8 mouse cellular contexts compared by ENCODE assay signal in genomic region chr12:51971070-51971664, GRCm38 (mm10). TPM values are rescaled to one million over a fixed set of nuclear protein-coding genes. Genes with fewer than 3 reads are reported as not detected.
DNase-seq lines count a peak whose midpoint lies in the region; ATAC-seq and TF ChIP-seq lines count a peak whose summit lies in the region.

Gene Heatr5a (minus strand): TSS chr12:51971321.

- peak; percentile 85 to 89 for TF ChIP-seq POLR2A in MEL (IDR thresholded peaks at IDR 0.05; ENCODE audit: control insufficient read depth in 1 of 2, insufficient read depth in 1 of 2, low read depth in 1 of 2, low read length in 2 of 2, poor library complexity in 1 of 2)
- 0 out of 2 replicates have a peak, but pooled peaks have one; percentile 32 for TF ChIP-seq POLR2A in cerebellum, adult 2 months (IDR thresholded peaks at IDR 0.05; ENCODE audit: borderline replicate concordance, insufficient read depth, low read length)

- under 1% methylated on average over 48 of the region's 53 CpGs for WGBS in cerebellum, adult 2 months
- WGBS in lung, postnatal 0 days: under 1% methylated on average over 29 of the region's 53 CpGs

- TF ChIP-seq RAD21 in MEL (IDR thresholded peaks at IDR 0.05; ENCODE audit: low read depth, low read length): no peak

- peaks cover 0 to 18% of the 10 kb centered on the region in 2 experiments; a peak in 3 of 4 replicates for H3K36me3 ChIP-seq in MEL (ENCODE audit: control insufficient read depth in 1 of 2, insufficient read depth in 2 of 2, low read length in 2 of 2)
- no peaks in the 10 kb centered on the region for H3K36me3 ChIP-seq in lung, postnatal 0 days (ENCODE audit: insufficient read depth, low read length)

- H3K9ac ChIP-seq in MEL (ENCODE audit: control insufficient read depth, low read depth, low read length, poor library complexity, severe bottlenecking): peak within 1 kb of the TSS; percentile 100
- peak within 1 kb of the TSS; percentile 80 for H3K9ac ChIP-seq in lung, postnatal 0 days (replicated peaks; ENCODE audit: low read depth)

- no peak for TF ChIP-seq EP300 in MEL (IDR thresholded peaks at IDR 0.05; ENCODE audit: low read depth in 1 of 2, low read length in 2 of 2)
- TF ChIP-seq EP300 in lung, postnatal 0 days (IDR thresholded peaks at IDR 0.05): no peak

- peaks cover 26% of the 10 kb centered on the region for H3K79me2 ChIP-seq in MEL (ENCODE audit: control insufficient read depth, insufficient read depth, low read length, poor library complexity)

- H3K4me3 ChIP-seq in MEL (ENCODE audit: control insufficient read depth in 1 of 2, insufficient read depth in 1 of 2, low read depth in 2 of 2, low read length in 2 of 2): peak within 1 kb of the TSS; percentile 94 to 95
- H3K4me3 ChIP-seq in cerebellum, adult 2 months (replicated peaks; ENCODE audit: insufficient read depth, low read depth, low read length): peak within 1 kb of the TSS; percentile 96
- peak within 1 kb of the TSS; percentile 99 for H3K4me3 ChIP-seq in lung, postnatal 0 days (ENCODE audit: low read depth, low read length)

- peaks cover 5 to 12% of the 10 kb centered on the region in 2 experiments for H3K4me1 ChIP-seq in MEL (ENCODE audit: control insufficient read depth in 1 of 2, insufficient read depth in 2 of 2, low read length in 2 of 2)
- H3K4me1 ChIP-seq in cerebellum, adult 2 months (ENCODE audit: control insufficient read depth, insufficient read depth, low read length): peaks cover under 1% of the 10 kb centered on the region; the same call in 1 of the 2 replicates
- H3K4me1 ChIP-seq in lung, postnatal 0 days (ENCODE audit: insufficient read depth, low read depth, low read length): no peaks in the 10 kb centered on the region

- H3K27me3 ChIP-seq in MEL (ENCODE audit: control insufficient read depth in 1 of 2, insufficient read depth in 2 of 2, low read length in 2 of 2): no peaks in the 10 kb centered on the region
- no peaks in the 10 kb centered on the region for H3K27me3 ChIP-seq in cerebellum, adult 2 months (ENCODE audit: control insufficient read depth, insufficient read depth, low read length)
- H3K27me3 ChIP-seq in lung, postnatal 0 days (replicated peaks; ENCODE audit: insufficient read depth, low read length): no peaks in the 10 kb centered on the region

- peak within 1 kb of the TSS; percentile 73 for H3K4me2 ChIP-seq in lung, postnatal 0 days (replicated peaks; ENCODE audit: low read depth, low read length)

- no peak for TF ChIP-seq CTCF in MEL (IDR thresholded peaks at IDR 0.05 in 2 of 3, conservative IDR thresholded peaks at IDR 0.05 in 1 of 3; ENCODE audit: control insufficient read depth in 1 of 3, insufficient read depth in 1 of 3, low read depth in 2 of 3, low read length in 3 of 3, poor library complexity in 1 of 3, severe bottlenecking in 1 of 3)
- no peak for TF ChIP-seq CTCF in cerebellum, adult 2 months (IDR thresholded peaks at IDR 0.05; ENCODE audit: borderline replicate concordance, insufficient read depth, low read depth, low read length)
- no peak for TF ChIP-seq CTCF in lung, postnatal 0 days (IDR thresholded peaks at IDR 0.05)

- DNase-seq in MEL (ENCODE audit: low read depth, low spot score): peak; percentile 91
- peak; percentile 91 for DNase-seq in cerebellum, adult 2 months
- DNase-seq in forelimb bud, embryonic 11.5 days (ENCODE audit: low read depth, low spot score): peak; percentile 65
- DNase-seq in layer of hippocampus, adult 9-11 months: peak; percentile 89
- DNase-seq in lung, postnatal 0 days (ENCODE audit: low spot score): peak; percentile 95
- peak; percentile 88 for DNase-seq in ovary, postnatal 14 days (ENCODE audit: low spot score)
- DNase-seq in thymus, postnatal 14 days: peak; percentile 89

- peak; percentile 82 to 87 for ATAC-seq in hematopoietic stem cell, adult 5-6 weeks (replicated peaks in 1 of 2; ENCODE audit: insufficient read depth in 1 of 2, low FRiP score in 2 of 2, low TSS enrichment in 1 of 2, low read depth in 1 of 2, poor library complexity in 2 of 2, severe bottlenecking in 2 of 2)
- ATAC-seq in lung, postnatal 0 days: peak; percentile 98

- H3K9me3 ChIP-seq in MEL (replicated peaks; ENCODE audit: insufficient read depth, low read length): no peaks in the 10 kb centered on the region
- H3K9me3 ChIP-seq in lung, postnatal 0 days (ENCODE audit: low read length): no peaks in the 10 kb centered on the region

- H3K27ac ChIP-seq in MEL (ENCODE audit: control insufficient read depth, low read depth, low read length): peak within 1 kb of the TSS; percentile 98
- peak within 1 kb of the TSS; percentile 70; the same call in 1 of the 2 replicates for H3K27ac ChIP-seq in cerebellum, adult 2 months (ENCODE audit: insufficient read depth, low read length)
- peak within 1 kb of the TSS; percentile 92 for H3K27ac ChIP-seq in lung, postnatal 0 days (ENCODE audit: low read length)

TF ChIP-seq in MEL, 35 proteins besides CTCF, POLR2A, EP300 and RAD21:
- TF ChIP-seq MXI1 (IDR thresholded peaks at IDR 0.05; ENCODE audit: low read depth, low read length): peak; percentile 87
- TF ChIP-seq JUND (IDR thresholded peaks at IDR 0.05; ENCODE audit: low read depth, low read length): no peak
- no peak for TF ChIP-seq MYB (IDR thresholded peaks at IDR 0.05; ENCODE audit: low read depth, low read length)
- peak; percentile 90 for TF ChIP-seq HCFC1 (IDR thresholded peaks at IDR 0.05; ENCODE audit: low read depth, low read length)
- TF ChIP-seq ZKSCAN1 (IDR thresholded peaks at IDR 0.05; ENCODE audit: low read depth, low read length): no peak
- TF ChIP-seq MAZ (IDR thresholded peaks at IDR 0.05; ENCODE audit: low read depth, low read length): peak; percentile 82; the same call in 1 of the 2 replicates
- TF ChIP-seq ZMIZ1 (IDR thresholded peaks at IDR 0.05; ENCODE audit: low read depth, low read length): peak; percentile 51; the same call in 1 of the 2 replicates
- TF ChIP-seq ETS1 (IDR thresholded peaks at IDR 0.05; ENCODE audit: low read depth, low read length): no peak; the same call in 1 of the 2 replicates
- TF ChIP-seq NELFE (IDR thresholded peaks at IDR 0.05; ENCODE audit: low read depth, low read length): peak; percentile 88
- peak; percentile 73 for TF ChIP-seq TCF12 (IDR thresholded peaks at IDR 0.05; ENCODE audit: low read depth, low read length)
- TF ChIP-seq USF1 (IDR thresholded peaks at IDR 0.05; ENCODE audit: low read depth, low read length): 0 out of 2 replicates have a peak, but pooled peaks have one; percentile 17
- no peak for TF ChIP-seq POLR2AphosphoS5 (IDR thresholded peaks at IDR 0.05; ENCODE audit: borderline replicate concordance, low read depth, low read length)
- peak; percentile 57; the same call in 1 of the 2 replicates for TF ChIP-seq POLR2AphosphoS2 (IDR thresholded peaks at IDR 0.05; ENCODE audit: low read length)
- TF ChIP-seq SIN3A (IDR thresholded peaks at IDR 0.05; ENCODE audit: low read length): peak; percentile 98
- no peak; the same call in 1 of the 2 replicates for TF ChIP-seq E2F4 (IDR thresholded peaks at IDR 0.05; ENCODE audit: borderline replicate concordance, low read depth, low read length)
- peak; percentile 8; the same call in 1 of the 2 replicates for TF ChIP-seq MEF2A (IDR thresholded peaks at IDR 0.05; ENCODE audit: extremely low read depth, insufficient replicate concordance, low read depth, low read length, poor library complexity, severe bottlenecking)
- no peak for TF ChIP-seq GABPA (IDR thresholded peaks at IDR 0.05; ENCODE audit: low read depth, low read length)
- TF ChIP-seq ZNF384 (IDR thresholded peaks at IDR 0.05; ENCODE audit: low read depth, low read length): peak; percentile 75
- TF ChIP-seq MYC (IDR thresholded peaks at IDR 0.05; ENCODE audit: low read depth, low read length): peak; percentile 41; the same call in 1 of the 2 replicates
- no peak for TF ChIP-seq TAL1 (IDR thresholded peaks at IDR 0.05; ENCODE audit: low read length)
- no peak for TF ChIP-seq GATA1 (IDR thresholded peaks at IDR 0.05; ENCODE audit: low read depth, low read length)
- no peak; the same call in 1 of the 2 replicates for TF ChIP-seq BHLHE40 (IDR thresholded peaks at IDR 0.05; ENCODE audit: borderline replicate concordance, low read depth, low read length)
- TF ChIP-seq MAFK (IDR thresholded peaks at IDR 0.05; ENCODE audit: borderline replicate concordance, low read depth, low read length): no peak
- no peak; the same call in 1 of the 2 replicates for TF ChIP-seq KAT2A (conservative IDR thresholded peaks at IDR 0.05; ENCODE audit: low read depth, low read length)
- TF ChIP-seq SMC3 (IDR thresholded peaks at IDR 0.05; ENCODE audit: low read depth, low read length): no peak
- TF ChIP-seq CHD2 (IDR thresholded peaks at IDR 0.05; ENCODE audit: low read length): no peak
- no peak for TF ChIP-seq USF2 (IDR thresholded peaks at IDR 0.05; ENCODE audit: borderline replicate concordance in 1 of 2, insufficient read depth in 1 of 2, low read depth in 1 of 2, low read length in 2 of 2)
- TF ChIP-seq TBP (IDR thresholded peaks at IDR 0.05; ENCODE audit: low read depth, low read length): peak; percentile 74
- no peak for TF ChIP-seq ZC3H11A (IDR thresholded peaks at IDR 0.05; ENCODE audit: low read depth, low read length)
- peak; percentile 36; the same call in 1 of the 2 replicates for TF ChIP-seq RCOR1 (IDR thresholded peaks at IDR 0.05; ENCODE audit: low read depth, low read length)
- TF ChIP-seq CHD1 (IDR thresholded peaks at IDR 0.05; ENCODE audit: low read depth, low read length): no peak; the same call in 1 of the 2 replicates
- 0 out of 2 replicates have a peak, but pooled peaks have one; percentile 36 for TF ChIP-seq UBTF (IDR thresholded peaks at IDR 0.05; ENCODE audit: borderline replicate concordance, insufficient read depth, low read depth, low read length)
- TF ChIP-seq ELF1 (IDR thresholded peaks at IDR 0.05; ENCODE audit: low read depth, low read length): peak; percentile 41; the same call in 1 of the 2 replicates
- TF ChIP-seq NRF1 (IDR thresholded peaks at IDR 0.05; ENCODE audit: insufficient read depth, low read depth, low read length, poor library complexity, severe bottlenecking): no peak
- TF ChIP-seq MAX (IDR thresholded peaks at IDR 0.05; ENCODE audit: low read length): no peak
TF ChIP-seq in MEL: peak in this region for 16.

RNA-seq across cellular contexts. Expression of gene Heatr5a, which starts in this region (rescaled TPM):
- total RNA-seq in MEL (2012; rRNA removed): 41.2 and 46.2 TPM in 2 replicates
- 10 to 100 TPM; 70.4 to 70.5 TPM for polyA plus RNA-seq in MEL (2012; ENCODE audit: insufficient read depth in 1 of 2, insufficient read length in 2 of 2, low read depth in 1 of 2, low replicate concordance in 2 of 2, missing spikeins in 1 of 2)
- polyA plus RNA-seq in cerebellum, adult 2 months (2012; rRNA removed): 15.7 and 16.2 TPM in 2 replicates
- total RNA-seq in hematopoietic stem cell, adult 5-6 weeks (2017): 58.0 and 58.6 TPM in 2 replicates
- polyA plus RNA-seq in lung, postnatal 0 days (2015; fragmentation: Nextera tagmentation; extraction: Ambion mirVana): 5.0 and 5.4 TPM in 2 replicates

Comparison
In these comparisons a context has a peak if more than half of its experiments do, and no peak if none do; other contexts are left out.
1. Peak in every context shown above with its lines: DNase-seq, ATAC-seq, H3K4me3 ChIP-seq and H3K27ac ChIP-seq.